Mouse (Mus musculus): ENCODE results near the gene Gm10322. TPM values are rescaled to one million over a fixed set of nuclear protein-coding genes. Genes with fewer than 3 reads are reported as not detected.

The Gm10322 gene
- polyA plus RNA-seq, 3 experiments from 2014 or later: not detected

DNA sequence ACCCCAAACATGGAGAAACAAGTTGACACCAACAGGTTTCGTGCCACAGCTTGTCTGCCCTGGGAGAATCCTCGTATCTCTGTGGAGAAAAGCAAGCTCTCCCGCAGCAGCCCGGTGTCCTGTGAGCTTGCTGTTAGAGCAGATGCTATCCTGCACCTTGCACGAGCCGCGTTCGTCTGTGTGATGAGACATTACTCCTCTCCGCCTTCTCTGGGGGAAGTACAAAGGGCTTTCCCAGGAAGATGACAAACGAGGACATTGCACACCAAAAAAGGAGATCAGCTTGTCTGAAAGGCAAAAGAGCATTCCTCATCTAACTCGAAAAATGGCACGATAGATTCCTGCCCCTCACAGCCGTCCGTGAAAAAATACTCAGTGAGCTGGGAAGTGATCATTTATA lies 13.0 kb upstream of the Gm10322 start:
- no peak for ATAC-seq

DNA sequence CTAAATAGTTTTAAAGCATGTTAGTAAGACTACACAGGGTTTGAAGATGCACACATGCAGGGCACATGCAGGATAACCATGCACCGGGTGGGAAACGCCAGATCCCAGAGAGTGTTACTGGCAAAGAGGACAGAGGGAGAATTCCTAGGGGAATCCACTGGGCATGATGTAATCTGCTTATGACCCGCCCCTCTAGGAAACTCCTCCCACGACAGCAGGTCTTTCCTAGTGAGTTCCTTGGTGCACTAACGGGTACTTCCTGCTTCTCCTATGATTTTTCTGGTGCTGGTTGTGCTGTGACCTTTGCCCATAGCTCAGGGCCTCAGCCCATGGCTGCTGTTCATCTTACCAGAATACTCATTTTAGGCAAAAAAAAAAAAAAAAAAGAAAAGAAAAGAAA lies 12.0 kb upstream of the Gm10322 start:
- ATAC-seq: no peak

DNA sequence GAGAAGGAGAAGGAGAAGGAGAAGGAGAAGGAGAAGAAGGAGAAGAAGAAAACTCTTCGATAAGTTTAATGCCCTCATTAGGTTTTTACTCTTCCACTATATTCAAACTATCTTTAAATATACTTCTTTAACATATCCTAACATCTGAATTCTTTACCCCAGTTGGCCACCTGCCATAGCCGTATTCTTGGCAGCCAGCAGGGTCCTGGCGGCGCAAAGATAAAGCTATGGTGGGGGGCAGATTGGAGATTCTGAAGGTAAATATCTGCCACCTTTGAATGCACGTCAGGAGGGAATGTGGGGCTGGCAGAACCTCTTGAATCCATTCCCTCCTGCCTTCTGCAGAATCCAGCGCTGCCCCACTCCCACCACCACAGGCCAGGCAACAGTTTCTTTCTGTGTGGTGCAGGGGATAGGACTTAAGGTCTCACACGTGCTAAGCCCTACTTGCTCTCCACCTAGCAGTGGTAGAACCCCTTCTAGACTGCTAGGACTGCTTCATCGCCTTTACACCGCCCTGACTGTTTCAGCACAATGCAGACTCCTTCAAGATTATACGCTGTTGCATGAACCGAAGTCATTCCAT lies 10.9 kb upstream of the Gm10322 start:
- ATAC-seq: no peak

DNA sequence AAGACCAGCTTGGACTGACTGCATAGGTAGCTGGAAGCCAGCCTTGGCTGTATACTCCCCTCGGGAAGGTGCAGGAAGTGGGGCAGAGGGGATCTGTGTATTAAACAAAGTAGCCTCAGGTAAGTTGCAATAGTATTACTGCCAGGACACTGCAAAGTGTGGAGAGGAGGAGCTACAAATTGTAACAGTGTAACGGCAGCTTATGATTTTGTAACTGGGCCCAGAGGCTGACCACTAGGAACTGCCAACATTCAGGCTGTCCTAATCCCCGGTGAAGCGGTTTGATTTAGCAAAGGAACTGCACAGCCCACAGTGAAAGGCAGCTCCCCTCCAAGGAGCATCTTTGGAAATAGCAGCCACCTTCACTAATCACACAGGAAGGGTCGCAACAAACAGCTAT lies 2.6 kb upstream of the Gm10322 start:
- ATAC-seq: no peak

DNA sequence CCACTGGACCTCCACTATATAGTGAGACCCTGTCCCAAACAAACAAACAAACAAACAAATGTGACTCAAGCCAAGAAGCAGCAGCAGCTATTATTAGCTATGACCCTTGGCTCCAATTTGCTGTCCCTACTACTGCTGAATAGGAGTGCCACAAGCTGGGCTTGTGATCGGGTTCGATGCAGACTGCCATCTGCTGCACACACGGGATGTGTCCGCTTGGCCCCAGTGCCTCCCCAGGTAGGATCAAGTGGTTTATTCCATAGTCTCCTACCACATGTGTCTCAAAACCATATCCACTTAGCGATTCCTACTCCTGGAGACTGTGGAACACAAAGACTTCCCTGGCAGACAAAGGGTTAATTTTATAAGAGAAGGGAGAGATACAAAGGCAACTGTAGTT lies 1.7 kb upstream of the Gm10322 start:
- ATAC-seq: no peak

DNA sequence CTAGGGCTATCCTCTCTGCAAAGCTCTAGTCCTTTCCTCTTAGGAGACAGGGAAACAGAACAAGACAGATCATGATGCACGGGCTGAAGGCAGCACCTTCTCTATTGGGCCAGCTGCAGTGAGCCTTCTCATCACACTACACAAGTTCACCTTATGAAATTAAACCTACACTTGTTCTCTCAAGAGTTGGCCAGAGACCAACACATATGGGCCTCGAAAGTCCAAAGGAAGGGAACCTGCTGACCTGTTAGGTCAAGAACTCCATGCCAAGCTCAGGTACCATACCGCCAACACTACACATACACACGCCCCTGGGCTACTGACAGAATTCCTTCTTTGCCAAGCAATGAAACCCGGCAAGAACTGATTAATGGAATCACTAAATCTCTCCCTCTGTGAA lies 452 bp upstream of the Gm10322 start:
- no peak for ATAC-seq

DNA sequence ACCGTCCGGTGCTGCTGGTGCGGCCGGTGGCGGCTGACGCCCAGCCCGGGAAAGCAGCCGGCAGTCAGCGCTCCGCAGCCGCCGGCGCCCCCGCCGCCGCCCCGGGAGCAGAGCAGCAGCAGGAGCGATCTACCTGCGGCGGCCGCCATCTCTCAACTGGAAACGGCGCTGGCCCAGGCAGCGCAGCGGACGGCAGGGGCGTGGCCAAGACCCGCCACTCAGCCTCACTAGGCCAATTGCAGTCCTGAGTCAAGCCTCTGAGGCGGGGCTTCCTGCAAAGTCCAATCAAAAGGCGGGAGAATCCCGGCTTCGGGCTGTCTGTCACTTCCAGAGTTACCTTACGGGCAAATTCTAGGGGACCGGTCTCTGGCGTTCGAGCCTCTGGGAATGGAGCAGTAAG lies 659 bp downstream of the Gm10322 start, which contains the start of gene Mcu:
Gene Mcu, minus strand, starts transcription at position 171 of the 400 bp plus-strand sequence.
- peak; percentile 95 for ATAC-seq

DNA sequence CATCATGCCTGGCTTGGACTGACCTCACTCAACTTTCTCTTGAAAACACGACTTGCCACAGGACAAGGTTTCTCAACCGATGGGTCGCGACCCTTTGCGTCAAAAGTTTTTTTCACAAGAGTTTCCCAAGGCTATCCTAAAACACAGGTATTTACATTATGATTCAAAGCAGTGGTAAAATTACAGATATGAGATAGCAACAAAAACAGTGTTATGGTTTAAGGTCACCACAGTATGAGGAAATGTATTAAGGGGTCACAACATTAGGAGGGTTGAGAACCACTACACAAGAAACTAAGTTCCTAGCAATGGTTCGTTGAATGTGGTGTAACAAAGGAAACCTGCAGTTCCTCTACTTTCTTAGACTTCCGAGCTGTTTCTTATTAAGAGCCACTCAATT lies 1.9 kb downstream of the Gm10322 start:
- ATAC-seq: no peak

DNA sequence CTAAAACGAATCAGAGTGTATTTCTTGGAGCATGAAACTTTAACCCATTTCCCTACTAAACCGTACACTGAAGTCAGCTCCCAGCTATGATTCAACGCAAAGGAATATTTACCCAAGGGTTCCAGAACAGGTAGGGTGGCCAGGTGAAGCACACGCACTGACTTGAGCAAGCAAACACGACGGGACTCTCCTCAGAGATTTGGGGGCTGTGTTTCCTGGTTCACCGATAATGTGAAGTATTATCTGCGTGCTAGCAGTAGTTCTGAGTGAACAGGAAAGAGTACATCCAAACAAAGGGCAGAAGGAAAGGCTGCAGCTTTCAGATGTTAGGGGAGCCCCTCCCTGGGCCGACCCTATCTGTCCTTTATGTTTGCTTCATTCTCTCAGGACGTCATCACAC lies 5.5 kb downstream of the Gm10322 start:
- no peak for ATAC-seq

DNA sequence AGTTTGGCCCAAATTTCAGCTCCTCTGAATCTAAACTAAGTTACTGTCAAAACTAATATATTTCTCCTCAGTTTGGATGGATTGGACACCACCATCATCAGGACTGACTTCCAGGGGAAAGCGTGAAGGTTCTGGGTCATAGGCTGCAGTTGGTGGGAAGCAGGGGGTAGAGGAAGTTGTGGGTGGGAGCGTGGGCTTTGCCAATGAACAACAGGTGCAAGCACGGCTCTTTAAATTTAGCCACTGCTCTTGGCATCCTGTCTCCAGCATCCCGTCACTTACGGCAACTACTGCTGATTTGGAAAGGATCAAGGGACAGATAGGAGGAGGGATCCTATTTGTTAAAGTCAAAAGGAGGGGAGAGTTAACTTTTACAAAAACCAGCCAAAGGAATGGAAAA lies 7.6 kb downstream of the Gm10322 start:
- ATAC-seq: no peak

DNA sequence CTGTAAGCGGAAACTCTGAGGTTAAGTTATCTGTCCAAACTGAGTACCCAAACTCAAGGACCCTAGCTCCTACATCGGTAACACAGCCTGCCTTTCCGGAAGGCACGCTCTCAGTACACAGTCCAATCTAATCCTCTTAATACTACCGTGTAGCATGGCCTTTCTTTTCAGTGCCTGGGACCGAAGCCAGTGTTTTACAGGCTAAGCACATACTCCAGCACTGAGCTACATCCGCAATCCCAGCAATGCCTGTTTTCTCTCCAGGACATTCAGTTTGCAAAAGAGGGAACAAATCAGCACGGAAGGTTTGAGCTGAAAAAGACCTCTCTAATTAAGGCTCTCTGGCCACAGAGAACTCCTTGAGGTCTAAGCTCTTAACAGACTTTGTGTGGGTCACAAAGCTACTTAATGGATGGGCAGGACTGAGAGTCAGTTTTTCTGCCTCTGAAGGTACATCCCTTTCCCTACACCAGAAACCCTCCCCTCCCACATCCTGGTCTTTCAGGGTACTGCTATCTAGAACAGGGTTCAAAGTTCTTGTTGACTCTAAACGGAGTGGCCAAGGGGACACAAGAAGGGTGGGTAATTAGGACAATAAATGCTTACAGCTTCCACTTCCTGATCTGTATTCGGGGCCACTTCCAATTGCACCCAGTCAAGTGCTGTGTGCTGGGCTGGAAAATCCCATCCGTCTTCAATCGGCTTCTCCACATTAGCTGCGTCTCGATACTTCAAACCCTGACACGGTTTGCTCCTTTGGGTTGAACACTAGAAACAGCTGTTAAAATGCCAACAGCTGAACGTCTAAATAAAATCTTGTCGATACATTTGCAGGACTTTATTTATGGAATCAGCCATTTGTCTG lies 13.0 kb downstream of the Gm10322 start:
- ATAC-seq: no peak

DNA sequence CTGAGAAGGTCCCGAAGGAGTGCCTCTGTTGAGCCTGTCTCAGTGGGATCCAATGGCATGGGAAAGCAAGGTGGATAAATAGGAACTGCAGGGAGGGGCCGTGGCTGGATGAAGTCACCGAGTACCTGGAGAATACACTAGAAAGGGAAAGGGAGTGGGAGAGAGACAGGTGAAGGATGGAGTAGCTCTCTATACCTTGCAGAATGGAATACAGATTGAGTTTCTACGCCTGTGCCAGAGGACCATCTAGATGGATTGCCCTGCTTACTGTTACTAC lies 13.6 kb downstream of the Gm10322 start:
- no peak for ATAC-seq

DNA sequence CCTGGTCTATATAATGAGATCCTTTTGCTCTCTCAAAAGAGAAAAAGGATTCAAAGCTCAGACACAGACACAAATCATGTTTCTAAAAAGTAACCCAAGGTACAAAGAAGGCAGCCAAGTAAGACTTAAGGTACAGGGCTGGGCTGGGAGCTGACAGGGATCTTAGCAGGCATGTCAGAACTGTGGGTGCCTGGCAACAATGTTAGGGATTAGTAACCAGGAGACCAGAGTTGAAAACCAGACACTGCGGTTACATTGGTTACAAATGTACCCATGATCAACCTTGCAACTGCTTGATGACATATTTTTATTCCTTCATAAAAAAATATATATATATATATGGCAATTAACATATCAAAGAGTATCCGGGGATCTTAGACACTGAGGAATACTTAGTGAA lies 20.2 kb downstream of the Gm10322 start:
- no peak for ATAC-seq

DNA sequence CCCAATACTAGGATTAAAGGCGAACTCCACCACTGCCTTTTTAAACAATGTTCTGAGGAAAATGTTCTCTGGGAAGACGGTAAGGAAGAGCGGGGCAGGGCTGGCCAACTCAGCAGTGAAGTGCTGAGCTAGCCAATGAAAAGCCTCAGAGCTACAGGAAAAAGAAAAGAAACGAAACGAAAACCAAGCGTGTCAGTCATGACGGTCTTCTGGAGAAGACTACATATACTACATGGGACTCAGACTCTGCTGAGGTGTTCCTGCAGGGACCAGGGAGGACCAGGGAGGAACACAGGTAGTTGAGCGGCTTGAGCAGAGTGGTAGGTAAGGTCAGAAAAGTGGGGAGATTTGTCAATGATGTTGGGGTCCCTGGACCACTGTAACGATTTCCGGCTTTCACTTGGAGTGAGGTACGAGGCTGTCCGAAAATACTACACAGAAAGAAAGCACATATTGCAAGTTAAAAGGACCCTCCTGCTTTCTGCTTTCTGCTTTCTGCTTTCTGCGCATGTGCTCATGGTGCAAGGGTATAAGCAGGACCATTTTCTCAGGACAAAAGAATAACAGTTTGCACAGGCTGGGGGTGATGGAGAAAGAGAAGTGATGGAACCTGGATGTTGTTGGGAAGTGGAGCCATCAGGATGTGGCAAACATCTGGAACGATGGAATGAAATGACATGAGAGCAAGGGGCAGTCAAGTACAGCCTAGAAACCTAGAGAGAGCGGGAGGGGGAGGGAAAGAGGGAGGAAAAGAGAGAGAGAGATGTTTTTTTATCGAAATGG lies 21.1 kb downstream of the Gm10322 start:
- peak; percentile 95 for ATAC-seq

DNA sequence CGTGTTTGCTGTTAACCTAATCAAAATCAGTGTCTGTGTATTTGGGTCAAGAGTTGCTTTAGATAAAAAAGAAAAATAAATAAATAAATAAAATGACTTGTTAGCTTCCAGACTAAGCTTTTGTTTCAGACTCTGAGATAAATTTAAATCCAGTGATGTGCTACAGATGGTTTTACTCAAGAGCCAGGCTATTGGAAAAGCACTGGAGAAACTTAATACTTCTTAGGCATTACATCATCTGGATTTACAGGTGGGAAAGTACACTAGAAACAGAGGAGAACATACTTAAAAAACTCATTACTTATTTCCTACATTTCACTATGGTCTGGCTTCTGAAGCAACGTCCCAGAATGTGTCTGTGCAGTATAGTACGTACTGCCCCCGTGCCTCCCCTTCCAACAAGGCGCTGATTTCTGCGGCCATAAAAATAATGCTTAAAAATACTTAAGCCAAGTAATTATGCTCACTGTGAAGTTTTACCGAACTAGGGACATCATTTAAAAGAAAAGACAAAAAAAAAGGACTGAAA lies 21.8 kb downstream of the Gm10322 start:
- no peak for ATAC-seq

DNA sequence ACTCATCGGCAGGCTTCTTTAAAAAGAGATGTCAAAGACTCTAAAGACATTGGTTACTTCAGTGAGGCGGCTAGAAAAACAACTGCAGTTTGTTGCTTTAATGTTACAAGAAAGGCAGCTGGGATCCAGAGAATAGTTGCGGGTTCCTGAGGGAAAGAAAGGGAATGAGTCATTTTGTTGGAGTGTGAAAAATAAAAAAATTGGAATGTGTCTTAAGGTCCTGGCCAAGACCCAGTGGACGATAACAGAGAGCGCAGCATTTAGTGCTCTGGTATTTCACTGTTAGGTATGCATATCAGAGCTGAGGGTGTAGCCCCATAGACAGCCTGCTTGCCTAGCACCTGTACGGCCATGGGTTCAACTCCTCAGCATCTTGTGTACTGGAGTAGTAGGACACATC lies 22.7 kb downstream of the Gm10322 start:
- no peak for ATAC-seq

DNA sequence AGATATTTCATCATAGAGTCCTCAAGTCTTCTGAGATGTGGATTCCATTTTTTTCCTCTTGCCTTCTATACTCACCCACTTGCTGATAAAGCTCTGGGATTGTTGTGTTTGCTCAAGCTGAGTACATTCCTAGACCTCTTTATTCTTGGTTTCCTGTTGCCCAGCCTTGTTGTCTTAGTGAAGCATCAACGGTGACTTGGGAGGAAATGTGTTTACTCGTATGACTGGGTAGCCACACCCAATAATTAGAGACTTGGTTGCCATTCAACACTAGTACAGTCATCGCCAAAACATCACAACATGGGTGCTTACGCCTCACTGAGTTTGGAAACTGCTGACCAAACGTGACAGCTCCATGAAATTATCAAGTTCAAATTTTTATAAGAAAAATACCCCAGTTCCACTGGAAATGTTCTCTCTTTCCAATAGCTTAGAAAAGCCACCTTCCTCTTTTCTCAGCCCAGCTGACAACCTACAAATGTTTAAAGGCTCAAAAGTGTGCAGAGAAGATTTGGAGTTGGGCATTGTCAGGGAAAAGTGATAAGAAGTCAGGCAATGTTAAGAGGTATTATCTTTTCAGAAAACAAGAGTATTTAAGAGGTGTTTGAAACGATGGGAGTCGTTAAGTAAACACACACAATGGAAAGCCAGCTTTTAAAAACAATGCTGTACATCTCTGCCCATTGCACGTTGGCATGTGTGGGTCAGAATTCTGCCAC lies 27.0 kb downstream of the Gm10322 start:
- peak; percentile 64 for ATAC-seq

DNA sequence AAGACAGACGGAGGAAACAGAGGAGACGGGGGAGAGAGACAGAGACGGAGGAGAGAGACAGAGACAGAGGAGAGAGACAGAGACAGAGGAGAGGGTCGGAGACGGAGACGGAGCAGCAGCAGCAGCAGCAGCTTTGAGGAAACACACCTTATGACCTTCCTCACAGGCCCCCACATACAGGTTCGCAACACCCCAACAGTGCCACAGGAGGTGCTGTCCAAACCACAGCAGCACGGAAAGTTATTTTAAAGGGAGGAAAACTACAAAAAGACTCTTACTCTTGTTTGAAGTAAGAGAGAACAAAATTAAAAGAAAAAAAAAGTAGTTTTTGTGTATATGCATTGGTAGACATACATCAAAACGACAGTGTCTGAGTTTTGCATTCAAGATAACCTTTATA lies 27.8 kb downstream of the Gm10322 start:
- peak; percentile 75 for ATAC-seq

DNA sequence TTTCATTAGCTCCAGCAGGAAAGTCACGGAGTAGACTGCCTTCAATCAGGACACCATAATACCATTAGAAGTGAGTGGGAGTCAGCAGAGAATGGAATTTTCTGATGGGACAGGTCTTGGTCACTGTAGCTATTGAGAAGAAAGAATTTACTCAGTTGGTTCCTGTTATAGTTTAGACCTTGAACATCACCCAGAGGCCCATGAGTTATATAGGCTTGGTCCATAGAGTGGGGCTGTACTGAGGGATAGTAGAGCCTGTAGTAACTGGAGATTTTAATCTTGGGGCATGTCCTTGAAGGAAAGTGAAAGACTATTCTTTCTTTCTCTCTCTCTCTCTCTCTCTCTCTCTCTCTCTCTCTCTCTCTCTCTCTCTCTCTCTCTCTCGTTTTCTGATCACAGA lies 28.8 kb downstream of the Gm10322 start:
- ATAC-seq: no peak

DNA sequence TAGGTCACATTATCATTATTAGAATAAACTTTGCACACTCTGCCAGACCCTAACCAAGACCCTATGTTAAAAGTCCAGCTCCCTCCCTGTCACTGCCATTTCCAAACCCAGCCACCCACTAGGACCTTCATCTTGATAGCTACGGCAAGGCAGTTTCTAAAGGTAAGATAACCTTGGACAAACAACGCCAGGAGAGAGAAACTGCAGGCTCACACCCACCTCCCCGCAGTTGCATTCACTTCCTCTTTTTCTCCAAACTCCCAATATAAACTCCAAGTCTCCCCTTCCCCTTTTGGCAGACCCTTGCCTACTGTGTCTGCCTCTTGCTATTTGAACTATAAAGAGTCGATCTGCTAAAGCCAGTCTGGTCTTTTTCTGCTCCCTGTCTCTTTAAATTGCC lies 29.3 kb downstream of the Gm10322 start:
- ATAC-seq: no peak

DNA sequence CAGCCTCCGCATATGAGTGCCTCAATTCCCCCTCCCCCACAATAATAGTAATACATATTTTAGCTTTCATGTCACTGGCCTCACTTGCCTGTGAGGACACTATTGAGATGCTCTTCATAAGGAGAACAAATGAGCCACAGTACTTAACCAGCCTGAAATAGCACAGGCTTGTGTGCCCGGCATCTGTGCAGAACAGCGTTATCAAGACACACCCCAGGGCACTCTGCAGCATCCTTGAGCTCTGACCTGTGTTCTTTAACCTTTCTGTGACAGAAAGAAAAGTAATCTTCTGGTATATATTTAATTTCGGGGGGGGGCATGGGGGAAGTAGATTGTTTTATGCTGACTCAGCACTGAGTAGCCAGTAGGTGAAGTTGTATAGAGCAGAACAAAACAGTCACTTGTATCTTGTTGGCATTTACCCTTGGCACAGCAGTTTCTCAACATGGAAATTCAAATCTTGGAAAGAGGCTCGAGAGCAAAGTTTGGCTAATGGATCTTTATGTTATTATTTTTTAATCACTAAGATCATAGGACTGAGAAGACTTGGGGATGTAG lies 31.0 kb downstream of the Gm10322 start:
- ATAC-seq: no peak

DNA sequence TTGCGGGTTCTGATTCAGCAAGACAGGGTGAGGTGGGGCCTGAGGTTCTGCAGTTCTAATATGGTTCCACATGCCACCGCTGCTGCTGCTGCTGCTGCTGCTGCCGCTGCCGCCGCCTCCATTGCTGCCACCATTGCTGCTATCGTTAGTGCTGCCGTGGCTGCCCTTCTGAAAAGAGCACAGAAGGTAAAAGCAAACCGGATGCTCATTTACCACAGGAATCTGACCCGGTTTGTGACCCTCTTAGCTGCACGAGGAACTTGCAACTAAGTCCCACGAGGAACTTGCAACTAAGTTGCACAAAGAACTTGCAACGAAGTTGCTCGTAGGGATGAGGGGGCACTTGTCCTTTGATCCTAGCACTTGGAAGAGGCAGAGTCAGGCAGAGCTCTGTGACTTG lies 40.9 kb downstream of the Gm10322 start:
- no peak for ATAC-seq

DNA sequence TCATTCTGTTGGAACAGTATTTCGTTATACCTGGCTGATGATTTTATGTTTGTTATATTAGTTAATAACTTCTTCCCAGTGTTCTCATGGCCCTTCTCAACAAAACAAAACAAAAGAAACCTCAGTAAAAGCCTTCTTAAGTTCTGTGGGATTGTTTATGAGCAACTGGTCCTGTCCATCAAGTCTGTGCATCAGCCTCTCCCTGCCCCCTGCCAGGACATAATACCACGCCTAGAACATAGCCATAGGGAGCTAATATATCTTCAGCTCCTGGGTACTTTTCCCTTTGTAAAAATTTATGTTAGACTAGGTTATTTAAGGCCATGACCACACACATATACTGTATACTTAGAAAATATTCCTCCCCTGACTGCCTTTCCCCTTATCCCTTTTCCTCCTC lies 48.9 kb downstream of the Gm10322 start:
- ATAC-seq: no peak
